Mouse (Mus musculus) layer of hippocampus, adult 6 months (tissue): ENCODE measurements around the gene Synj1. TPM values are rescaled to one million over a fixed set of nuclear protein-coding genes. Genes with fewer than 3 reads are reported as not detected.

ENCODE experiments used
- long read RNA-seq, 2 experiments: library from polyadenylated mRNA; unstranded; transcript quantifications; one replicate each; pipeline ENCODE4 v2.0.0; 2019 to 2020
- microRNA-seq: library from miRNA; unstranded; fragments of <30 nt; microRNA quantifications from one replicate; pipeline ENCODE4 v1.2.0, GENCODE M21; 2020
- polyA plus RNA-seq: library from polyadenylated mRNA; unstranded; fragments of <200 nt; fragmentation: Nextera tagmentation; gene quantifications from 2 replicates; pipeline ENCODE4 v1.2.3, GENCODE M21; 2021

Synj1 gene
- polyA plus RNA-seq = 51.1 and 56.1 TPM in 2 replicates
- long read RNA-seq, experiment 1, partial matches to known transcripts = 24 of 96 reads
- long read RNA-seq, experiment 1, other reads (novel, unspliced or antisense) = 72 of 96 reads
- long read RNA-seq, experiment 2, full-length matches to known transcripts = 29 of 183 reads
- long read RNA-seq, experiment 2, partial matches to known transcripts = 79 of 183 reads
- long read RNA-seq, experiment 2, other reads (novel, unspliced or antisense) = 75 of 183 reads

GRCm38 (mm10) chr16:91011021-91011683 is at the start of gene Synj1:
Gene Synj1, minus strand, starts transcription at chr16:91011308.

GRCm38 (mm10) chr16:91044270-91045182 is 33.4 kb upstream of the Synj1 start, which contains the start of gene Paxbp1:
Gene Paxbp1, minus strand, starts transcription at chr16:91044543.

GRCm38 (mm10) chr16:90934687-90935328 is 76.3 kb downstream of the Synj1 start, which contains the start of gene Cfap298:
Gene Cfap298, minus strand, starts transcription at chr16:90935114.

Small RNAs within 50 kb of the gene (microRNA-seq; reads per million reads assigned to microRNA genes)
- gene Gm22933 = not detected

Other genes with a start within 250 kb of the Synj1 start
- gene Urb1, start 200.9 kb downstream of the Synj1 start, polyA plus RNA-seq = 1.8 TPM in 2 replicates
- gene Eva1c, start 184.6 kb downstream of the Synj1 start, polyA plus RNA-seq = 2.7 and 3.9 TPM in 2 replicates
- gene Cfap298, start 76.2 kb downstream of the Synj1 start, polyA plus RNA-seq = 69.3 and 74.6 TPM in 2 replicates
- 2.4 and 4.0 TPM in 2 replicates for gene Paxbp1, start 33.2 kb upstream of the Synj1 start, polyA plus RNA-seq
- 0.59 and 2.8 TPM in 2 replicates for gene 4932438H23Rik, start 83.8 kb upstream of the Synj1 start, polyA plus RNA-seq
- 9.7 and 19.2 TPM in 2 replicates for gene Olig2, start 214.1 kb upstream of the Synj1 start, polyA plus RNA-seq